Mouse (Mus musculus) embryonic fibroblast, embryonic 13.5 days (primary cell): ENCODE results near the gene Zcchc3.

Experiments used
- CTCF ChIP-seq: IDR thresholded peaks from 2 replicates; pipeline ENCODE4 v1.5.1; 2011; ENCODE audit warnings: mild to moderate bottlenecking, control low read depth, low read length, moderate library complexity, borderline replicate concordance; ENCODE audit not compliant: insufficient read depth
- POLR2A ChIP-seq: IDR thresholded peaks from 2 replicates; pipeline ENCODE4 v1.6.1; 2011; ENCODE audit warnings: low read depth, mild to moderate bottlenecking, control low read depth, low read length, moderate library complexity

DNA sequence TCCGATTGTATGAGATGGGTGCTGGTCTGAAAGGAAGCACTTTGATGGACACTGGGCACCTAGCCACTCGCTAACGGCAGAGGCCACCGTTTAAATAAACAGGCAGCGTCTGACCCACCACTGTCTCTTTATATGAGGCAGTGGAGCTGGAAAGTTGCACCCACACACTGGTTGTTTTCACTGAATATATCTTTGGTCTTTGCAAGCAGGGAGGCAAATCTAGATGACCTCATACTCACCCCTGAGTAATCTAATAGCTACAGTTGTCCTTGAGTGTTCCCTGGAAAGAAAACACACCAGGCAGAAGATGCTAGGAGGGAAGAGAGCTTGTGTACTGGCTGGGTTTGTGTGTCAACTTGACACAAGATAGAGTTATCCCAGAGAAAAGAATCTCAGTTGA is 32.6 kb upstream of the Zcchc3 start:
- TF ChIP-seq POLR2A, result no peak
- no peak for TF ChIP-seq CTCF
